Mouse (Mus musculus): ENCODE data around the gene Phf11c.
"Not testable (repeated sequence)": the region's sequence is repeated elsewhere in the genome, so short reads cannot be mapped to it uniquely, and the experiment has no call there.

Phf11c gene
- long read RNA-seq, experiment 1 = 0 reads
- long read RNA-seq, experiment 2 = 0 reads

GRCm38 (mm10) chr14:59395281-59395680 is at the start of gene Phf11c:
Phf11c (minus strand) TSS chr14:59395381.
- intact Hi-C loops (cut with DNase I) = no loop called here

DNA sequence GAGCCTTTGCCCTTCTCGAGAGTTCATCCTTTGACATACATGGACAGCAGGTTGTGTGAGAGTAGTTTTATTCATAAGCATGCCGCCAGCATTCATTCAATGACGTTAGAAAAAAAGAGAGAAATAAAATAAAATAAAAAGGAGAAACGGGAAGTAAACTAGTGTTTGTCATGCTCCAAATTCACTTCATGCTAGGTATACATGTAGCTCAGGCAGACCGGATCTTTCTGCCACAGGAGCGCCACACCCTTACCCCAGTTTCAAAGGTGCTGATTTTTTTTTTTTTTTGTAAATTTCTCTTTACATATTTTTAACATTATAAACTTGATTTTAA is 46.3 kb upstream of the Phf11c start:
- intact Hi-C loops (cut with DNase I) = no loop called here

DNA sequence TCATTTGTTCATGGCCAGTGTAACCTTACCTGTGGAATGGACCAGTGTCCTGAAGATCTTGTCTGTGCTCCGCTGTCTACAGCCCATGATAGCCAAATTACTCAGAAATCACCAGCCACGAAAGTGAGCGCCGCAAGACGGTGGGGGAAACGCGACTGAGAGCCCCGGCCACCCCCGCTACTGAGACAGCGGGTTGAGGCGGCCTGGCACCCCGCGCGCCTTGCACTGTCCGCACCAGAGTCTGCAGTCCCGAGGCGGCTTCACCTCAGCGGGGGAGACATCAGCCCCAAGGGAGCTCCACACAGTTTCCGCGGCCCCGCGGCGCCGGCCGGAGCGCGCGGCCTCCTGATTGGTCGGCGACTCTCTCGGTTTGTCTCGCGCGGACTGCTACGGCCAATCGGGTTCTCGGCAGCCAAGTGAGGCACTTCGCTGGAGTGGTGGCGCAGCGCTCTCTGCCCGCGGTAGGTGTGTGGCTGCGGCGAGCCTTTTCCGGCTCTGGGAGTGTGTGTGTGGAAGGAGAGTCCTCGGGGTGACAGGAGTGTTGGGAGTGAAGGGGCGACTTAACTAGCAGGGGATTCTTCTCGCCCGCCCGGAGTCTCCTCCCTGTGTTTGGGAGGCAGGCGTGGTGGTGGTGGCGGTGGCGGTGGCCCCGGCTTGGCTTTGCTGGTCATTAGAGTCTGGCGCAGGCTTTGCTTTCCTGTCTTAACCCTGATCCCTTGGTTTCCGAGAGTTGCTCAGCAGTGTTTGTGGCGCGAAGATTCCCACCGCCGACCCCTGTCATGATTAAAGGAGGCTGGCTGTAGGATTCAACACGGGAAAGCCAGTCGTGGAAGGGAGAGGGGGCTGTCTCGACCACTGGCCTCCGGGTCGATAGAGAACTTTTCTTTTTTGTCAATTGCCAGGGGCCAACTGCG is 45.6 kb upstream of the Phf11c start, which contains the start of the genes Setdb2 and Cab39l:
Gene Setdb2 (minus strand): TSS at position 327 of the 914 bp plus-strand sequence.
Gene Cab39l (plus strand): TSS at position 415 of the 914 bp plus-strand sequence.
- intact Hi-C loops (cut with DNase I) = no loop called here

DNA sequence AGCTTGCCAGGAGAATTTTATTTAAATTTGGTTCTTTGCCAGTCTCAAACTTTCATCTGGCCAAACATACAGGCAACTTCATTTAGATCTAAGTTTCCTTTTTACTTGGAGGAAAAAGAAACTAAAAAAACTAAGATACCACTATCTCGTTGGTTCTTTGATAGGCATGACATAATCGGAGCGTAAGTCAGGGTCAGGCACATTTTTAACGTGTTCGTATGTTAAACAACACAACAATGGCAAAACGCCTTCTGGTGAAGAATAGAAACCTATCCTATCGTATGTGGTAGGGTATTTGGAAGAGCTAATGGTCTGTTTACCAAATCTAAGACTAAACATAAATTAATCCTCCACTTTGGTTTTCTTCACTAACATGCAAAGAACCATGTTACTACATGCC is 44.9 kb upstream of the Phf11c start:
- intact Hi-C loops (cut with DNase I) = no loop called here

DNA sequence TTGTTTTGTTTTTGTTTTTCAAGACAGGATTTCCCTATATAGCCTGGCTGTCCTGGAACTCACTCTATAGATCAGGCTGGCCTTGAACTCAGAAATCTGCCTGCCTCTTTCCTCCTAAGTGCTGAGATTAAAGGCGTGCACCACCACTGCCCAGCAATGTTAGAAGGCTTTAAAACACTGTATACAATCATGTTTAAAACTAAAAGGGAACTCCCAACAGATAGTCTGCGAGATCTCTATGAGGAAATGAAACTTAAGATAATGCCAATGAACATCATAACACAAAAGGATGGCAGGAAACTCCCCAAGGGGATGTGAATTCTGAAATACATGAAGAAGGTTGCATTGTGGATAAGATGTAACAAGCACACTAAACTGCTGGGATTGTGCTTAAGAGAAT is 43.3 kb upstream of the Phf11c start:
- intact Hi-C loops (cut with DNase I) = no loop called here

DNA sequence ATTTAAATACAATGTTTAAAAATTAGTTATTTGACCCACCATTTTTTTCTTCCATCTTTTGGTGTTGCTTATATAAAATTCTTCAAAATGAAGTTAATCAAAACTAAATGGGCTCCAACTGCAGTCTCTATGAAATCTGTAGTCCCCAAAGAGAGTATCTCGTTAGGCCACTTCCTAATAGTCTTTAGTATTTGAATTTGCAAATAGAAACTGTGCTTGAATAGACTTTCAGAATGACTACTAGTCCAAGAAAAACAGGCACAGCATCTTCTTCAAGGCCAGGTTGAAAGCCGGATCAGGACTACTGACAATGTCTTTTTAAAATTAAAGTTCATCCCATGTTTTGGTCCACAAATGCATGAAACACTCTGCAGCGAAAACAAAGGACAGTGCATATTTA is 42.2 kb upstream of the Phf11c start:
- intact Hi-C loops (cut with DNase I) = no loop called here

DNA sequence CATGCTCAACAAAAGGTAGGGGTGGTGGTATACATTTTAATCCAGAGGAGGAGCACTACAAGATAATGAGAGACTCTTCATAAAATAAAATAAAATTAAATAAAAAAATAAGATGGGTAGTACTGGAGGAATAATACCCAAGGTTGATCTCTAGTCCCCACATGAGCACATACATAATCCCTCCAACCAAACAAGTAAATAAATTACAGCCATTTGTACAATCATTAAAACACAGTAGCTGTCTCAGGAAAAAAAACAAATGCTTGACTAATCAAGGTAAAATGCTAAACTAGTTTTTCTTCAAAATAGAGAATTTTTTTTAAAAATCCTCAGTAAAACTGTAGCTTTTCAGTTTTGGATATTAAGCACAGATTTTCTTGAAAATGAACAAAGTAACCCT is 40.0 kb upstream of the Phf11c start:
- intact Hi-C loops (cut with DNase I) = no loop called here

GRCm38 (mm10) chr14:59433902-59434301 is 38.7 kb upstream of the Phf11c start:
- intact Hi-C loops (cut with DNase I) = no loop called here

- intact Hi-C loops (cut with DNase I) = no loop called here
These were observed 35.4 kb upstream of the Phf11c start for GRCm38 (mm10) chr14:59430556-59430955.

GRCm38 (mm10) chr14:59422912-59423663 is 27.9 kb upstream of the Phf11c start:
- intact Hi-C loops (cut with DNase I) = no loop called here

- intact Hi-C loops (cut with DNase I) = no loop called here
These were observed 23.0 kb upstream of the Phf11c start for GRCm38 (mm10) chr14:59418171-59418570.

- intact Hi-C loops (cut with DNase I) = not testable (repeated sequence)
These were observed 19.8 kb upstream of the Phf11c start for GRCm38 (mm10) chr14:59414979-59415378.

GRCm38 (mm10) chr14:59396999-59397398 is 1.8 kb upstream of the Phf11c start:
- intact Hi-C loops (cut with DNase I) = no loop called here

DNA sequence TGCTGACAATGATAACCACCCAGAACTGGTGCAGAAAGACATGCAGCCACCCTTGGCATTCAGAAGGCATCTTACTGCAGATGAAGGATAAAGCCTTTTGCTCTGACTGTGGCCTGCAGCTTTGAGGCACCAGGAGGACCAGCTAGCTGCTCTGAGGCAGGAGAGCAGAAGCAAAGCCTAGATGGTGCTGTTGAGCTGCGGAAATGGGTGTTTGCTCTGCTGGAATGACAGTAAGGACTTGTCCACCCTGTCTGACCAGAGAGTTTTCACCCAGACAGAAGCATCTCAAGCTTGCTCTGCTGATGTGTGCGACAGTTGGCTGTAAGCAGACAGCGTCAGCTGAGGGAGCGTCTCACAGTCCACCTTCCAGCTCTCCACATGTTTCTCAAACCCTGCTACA is 5.0 kb downstream of the Phf11c start:
- intact Hi-C loops (cut with DNase I) = loop anchor here (5.0 kb wide), 1 partner anchor 167 kb away; no protein-coding TSS in a partner anchor

DNA sequence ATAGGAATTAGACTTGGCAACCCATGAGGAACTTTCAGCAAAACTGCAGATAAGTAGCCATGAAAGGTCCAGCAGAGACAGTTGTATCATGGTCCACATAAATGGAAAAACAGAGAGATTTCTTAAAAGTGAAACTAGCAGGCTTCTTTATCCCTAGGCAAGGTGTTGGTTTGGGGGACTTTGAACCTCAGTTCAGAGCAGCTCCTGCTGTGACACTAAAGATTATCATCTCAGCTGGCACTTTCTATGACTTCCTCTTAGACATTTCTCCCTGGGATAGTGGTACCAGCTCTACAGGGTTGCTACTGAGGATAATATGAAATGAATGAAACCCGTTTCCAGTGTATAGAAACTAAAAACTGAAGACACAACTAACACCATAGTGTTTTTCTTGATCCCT is 5.6 kb downstream of the Phf11c start:
- intact Hi-C loops (cut with DNase I) = no loop called here

DNA sequence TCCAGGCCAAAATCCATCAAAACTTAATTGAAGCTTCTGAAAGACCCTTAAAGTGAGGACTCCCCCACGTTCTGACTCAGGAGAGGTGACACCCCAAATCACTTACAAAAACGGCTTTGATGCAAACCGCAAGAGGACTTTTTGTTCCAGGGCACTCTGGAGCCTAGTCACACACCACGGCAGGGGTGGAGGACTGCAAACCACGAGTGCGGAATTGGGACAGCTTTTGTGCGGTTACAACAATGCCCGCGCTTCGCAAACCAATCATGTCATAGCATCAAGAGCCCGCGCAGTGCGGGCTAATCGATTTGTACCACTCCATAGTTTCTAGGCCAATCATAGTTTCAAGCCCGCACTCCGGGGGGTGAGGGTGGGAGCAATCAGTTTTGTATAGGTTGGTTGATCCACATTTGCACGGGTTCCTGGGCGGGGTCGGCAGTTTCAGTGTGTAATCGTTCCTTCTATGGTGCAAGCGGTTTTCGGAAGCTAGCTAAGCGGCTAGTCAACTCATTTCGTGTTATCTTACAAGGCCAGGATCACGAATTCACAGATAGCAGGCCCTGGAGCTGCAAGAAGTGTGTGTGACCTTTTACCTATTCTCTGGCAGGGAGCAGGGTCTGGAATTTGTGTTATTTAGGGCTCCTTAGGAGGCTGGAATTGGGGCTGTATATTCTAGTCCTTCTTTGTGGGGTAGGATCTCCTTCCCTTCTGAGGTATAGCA is 24.7 kb downstream of the Phf11c start:
- intact Hi-C loops (cut with DNase I) = no loop called here

DNA sequence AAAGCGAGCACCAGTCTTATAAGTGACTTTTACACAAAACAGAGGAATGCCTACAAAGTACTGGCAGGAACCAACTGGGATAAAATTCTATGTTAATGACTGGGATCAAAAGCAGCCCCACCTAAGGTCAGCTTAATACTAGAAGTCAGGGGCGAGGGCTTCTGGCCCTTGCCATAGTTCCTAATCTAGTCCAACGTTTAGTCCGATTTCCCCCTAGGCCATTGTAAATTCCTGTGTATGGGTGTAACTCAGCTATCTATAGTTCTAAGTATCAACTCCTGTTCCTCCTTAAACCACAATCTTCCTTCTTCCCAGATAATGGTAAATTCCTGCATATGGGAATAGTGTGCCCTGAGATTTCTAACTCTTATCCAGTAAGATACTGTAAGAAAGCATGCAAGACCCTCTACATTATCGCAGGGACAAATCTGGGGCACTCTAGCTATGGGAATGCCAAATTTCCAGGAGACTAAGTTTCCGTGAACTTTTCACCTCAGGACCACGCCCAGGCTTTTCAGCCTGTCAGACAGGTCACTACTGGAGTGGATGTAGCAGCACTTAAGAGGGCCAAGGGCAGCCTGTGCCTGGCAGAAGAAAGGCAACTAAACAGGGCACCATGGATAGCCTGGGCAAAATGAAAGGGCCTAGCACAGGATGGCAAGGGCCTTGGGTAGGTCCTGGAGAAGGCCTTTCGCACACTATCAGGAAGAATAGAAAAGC is 28.6 kb downstream of the Phf11c start:
- intact Hi-C loops (cut with DNase I) = no loop called here

- intact Hi-C loops (cut with DNase I) = no loop called here
These were observed 29.9 kb downstream of the Phf11c start, which contains the start of gene Phf11d for GRCm38 (mm10) chr14:59365244-59365644. Phf11d (minus strand) TSS chr14:59365470.

GRCm38 (mm10) chr14:59341189-59341588 is 54.0 kb downstream of the Phf11c start, which contains the start of gene Phf11b:
Phf11b (minus strand) TSS chr14:59341351.
- intact Hi-C loops (cut with DNase I) = not testable (repeated sequence)

DNA sequence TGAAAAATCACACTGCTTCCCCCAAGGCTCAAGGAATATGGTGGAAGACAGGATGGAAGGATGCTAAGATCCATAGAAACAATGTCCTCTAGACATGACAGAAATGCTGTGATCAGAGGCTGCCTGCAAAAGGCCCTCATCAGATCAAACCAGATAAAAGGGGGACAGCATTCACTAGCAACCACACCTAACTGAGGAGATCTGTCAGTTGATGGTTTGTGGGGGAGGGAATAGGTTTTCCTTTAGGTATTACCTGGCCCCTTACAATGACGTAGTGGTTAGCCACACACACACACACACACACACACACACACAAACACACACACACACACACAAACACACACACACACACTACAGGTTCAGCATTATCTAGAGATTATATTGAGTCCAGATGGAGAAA is 55.6 kb downstream of the Phf11c start:
- intact Hi-C loops (cut with DNase I) = loop anchor here (10.0 kb wide), 1 partner anchor 215 kb away; no protein-coding TSS in a partner anchor

DNA sequence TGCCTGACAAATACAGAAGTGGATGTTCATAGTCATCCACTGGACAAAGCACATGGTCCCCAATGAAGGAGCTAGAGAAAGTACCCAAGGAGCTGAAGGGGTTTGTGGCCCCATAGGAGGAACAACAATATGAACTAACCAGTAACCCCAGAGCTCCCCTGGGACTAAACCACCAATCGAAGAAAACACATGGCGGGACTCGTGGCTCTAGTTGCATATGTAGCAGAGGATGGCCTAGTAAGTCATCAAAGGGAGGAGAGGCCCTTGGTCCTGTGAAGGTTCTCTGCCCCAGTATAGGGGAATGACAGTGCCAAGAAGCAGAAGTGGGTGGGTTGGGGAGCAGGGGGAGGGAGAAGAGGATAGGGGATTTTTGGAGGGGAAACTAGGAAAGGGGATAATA is 59.1 kb downstream of the Phf11c start:
- intact Hi-C loops (cut with DNase I) = loop anchor here (10.0 kb wide), 1 partner anchor 219 kb away; no protein-coding TSS in a partner anchor

Measured in adrenal gland (tissue).